Mouse (Mus musculus): ENCODE results near the gene Cenpo. TPM values are rescaled to one million over a fixed set of nuclear protein-coding genes. Genes with fewer than 3 reads are reported as not detected.
A peak's percentile ranks its signal among the peaks of the same experiment; 100 is the strongest.
"Not testable (repeated sequence)": the region's sequence is repeated elsewhere in the genome, so short reads cannot be mapped to it uniquely, and the experiment has no call there.

Gene Cenpo
- 17.9 and 20.3 TPM in 2 replicates for polyA plus RNA-seq (2016; fragmentation: Nextera tagmentation; extraction: Ambion mirVana)

GRCm38 (mm10) chr12:4233572-4234508 is at the start of gene Cenpo, which contains the start of gene Ptrhd1:
Gene Cenpo (minus strand): TSS chr12:4234294.
Gene Ptrhd1 (plus strand): TSS chr12:4234027.
- ATAC-seq (ENCODE audit: insufficient number of reproducible peaks, insufficient read depth, low FRiP score, low TSS enrichment, low read depth), result peak; percentile 99
- Histone ChIP-seq H3K9me3 (no peaks in the 10 kb centered on the region), H3K27ac (peak within 1 kb of the TSS; percentile 92), H3K36me3 (peaks cover 26% of the 10 kb centered on the region), H3K4me1 (replicated peaks) (peaks cover 9% of the 10 kb centered on the region; the same call in 1 of the 2 replicates), H3K27me3 (no peaks in the 10 kb centered on the region), H3K9ac (replicated peaks) (peak within 1 kb of the TSS; percentile 66), H3K4me2 (peak within 1 kb of the TSS; percentile 72), H3K4me3 (replicated peaks) (peak within 1 kb of the TSS; percentile 68)
- WGBS, result under 1% methylated on average over 50 of the region's 50 CpGs

- no peak overlapping the region for H3K27ac ChIP-seq
- no peak overlapping the region for H3K9ac ChIP-seq (replicated peaks)
- no peak overlapping the region for H3K4me3 ChIP-seq (replicated peaks)
- no peak for ATAC-seq (ENCODE audit: insufficient number of reproducible peaks, insufficient read depth, low FRiP score, low TSS enrichment, low read depth)
- peaks cover 7% of the 10 kb centered on the region for H3K36me3 ChIP-seq
- H3K4me2 ChIP-seq, result no peak overlapping the region
- no peaks in the 10 kb centered on the region for H3K27me3 ChIP-seq
- H3K4me1 ChIP-seq (replicated peaks), result no peaks in the 10 kb centered on the region; the same call in 1 of the 2 replicates
- no peaks in the 10 kb centered on the region for H3K9me3 ChIP-seq
- WGBS, result 93% methylated on average over 3 of the region's 3 CpGs
These were observed 45.8 kb upstream of the Cenpo start for GRCm38 (mm10) chr12:4279878-4280277.

- no peaks in the 10 kb centered on the region for H3K27me3 ChIP-seq
- no peak overlapping the region for H3K27ac ChIP-seq
- WGBS, result 90% methylated on average over 3 of the region's 3 CpGs
- no peak overlapping the region for H3K4me2 ChIP-seq
- peaks cover 13% of the 10 kb centered on the region for H3K36me3 ChIP-seq
- no peaks in the 10 kb centered on the region for H3K9me3 ChIP-seq
- no peak overlapping the region for H3K4me3 ChIP-seq (replicated peaks)
- no peak for ATAC-seq (ENCODE audit: insufficient number of reproducible peaks, insufficient read depth, low FRiP score, low TSS enrichment, low read depth)
- no peaks in the 10 kb centered on the region; the same call in 1 of the 2 replicates for H3K4me1 ChIP-seq (replicated peaks)
- H3K9ac ChIP-seq (replicated peaks), result no peak overlapping the region
These were observed 45.1 kb upstream of the Cenpo start for GRCm38 (mm10) chr12:4278978-4279755.

GRCm38 (mm10) chr12:4271078-4271477 is 37.0 kb upstream of the Cenpo start:
- no peak overlapping the region for H3K27ac ChIP-seq
- no peak overlapping the region for H3K9ac ChIP-seq (replicated peaks)
- no peak overlapping the region for H3K4me2 ChIP-seq
- no peak for ATAC-seq (ENCODE audit: insufficient number of reproducible peaks, insufficient read depth, low FRiP score, low TSS enrichment, low read depth)
- no peak overlapping the region for H3K4me3 ChIP-seq (replicated peaks)
- no peaks in the 10 kb centered on the region for H3K4me1 ChIP-seq (replicated peaks)
- peaks cover 59% of the 10 kb centered on the region for H3K36me3 ChIP-seq
- no peaks in the 10 kb centered on the region for H3K27me3 ChIP-seq
- 94% methylated on average over 6 of the region's 6 CpGs for WGBS
- no peaks in the 10 kb centered on the region for H3K9me3 ChIP-seq

GRCm38 (mm10) chr12:4267765-4268164 is 33.7 kb upstream of the Cenpo start:
- Histone ChIP-seq H3K27ac (no peak overlapping the region), H3K36me3 (peaks cover 52% of the 10 kb centered on the region), H3K4me3 (replicated peaks) (no peak overlapping the region), H3K9ac (replicated peaks) (no peak overlapping the region), H3K27me3 (no peaks in the 10 kb centered on the region), H3K9me3 (no peaks in the 10 kb centered on the region), H3K4me2 (no peak overlapping the region), H3K4me1 (replicated peaks) (no peaks in the 10 kb centered on the region)
- ATAC-seq (ENCODE audit: insufficient number of reproducible peaks, insufficient read depth, low FRiP score, low TSS enrichment, low read depth), result no peak
- WGBS, result 91% methylated on average over 4 of the region's 4 CpGs

- 87% methylated on average over 16 of the region's 16 CpGs for WGBS
- Histone ChIP-seq H3K4me1 (replicated peaks) (no peaks in the 10 kb centered on the region), H3K36me3 (peaks cover 28% of the 10 kb centered on the region), H3K9ac (replicated peaks) (no peak overlapping the region), H3K27ac (no peak overlapping the region), H3K9me3 (no peaks in the 10 kb centered on the region), H3K4me2 (no peak overlapping the region), H3K27me3 (no peaks in the 10 kb centered on the region), H3K4me3 (replicated peaks) (no peak overlapping the region)
- no peak for ATAC-seq (ENCODE audit: insufficient number of reproducible peaks, insufficient read depth, low FRiP score, low TSS enrichment, low read depth)
These were observed 18.9 kb upstream of the Cenpo start for GRCm38 (mm10) chr12:4252742-4253655.

GRCm38 (mm10) chr12:4249786-4250185 is 15.7 kb upstream of the Cenpo start:
- WGBS, result 86% methylated on average over 6 of the region's 6 CpGs
- H3K9me3 ChIP-seq, result no peaks in the 10 kb centered on the region
- ATAC-seq (ENCODE audit: insufficient number of reproducible peaks, insufficient read depth, low FRiP score, low TSS enrichment, low read depth), result no peak

GRCm38 (mm10) chr12:4245742-4246141 is 11.6 kb upstream of the Cenpo start:
- ATAC-seq (ENCODE audit: insufficient number of reproducible peaks, insufficient read depth, low FRiP score, low TSS enrichment, low read depth), result no peak
- no peaks in the 10 kb centered on the region for H3K9me3 ChIP-seq
- no peak overlapping the region for H3K27ac ChIP-seq
- H3K4me3 ChIP-seq (replicated peaks), result no peak overlapping the region
- H3K4me2 ChIP-seq, result no peak overlapping the region
- H3K27me3 ChIP-seq, result no peaks in the 10 kb centered on the region
- 81% methylated on average over 10 of the region's 10 CpGs for WGBS
- no peaks in the 10 kb centered on the region for H3K4me1 ChIP-seq (replicated peaks)
- 0 out of 2 replicates have a peak overlapping the region, but pooled peaks have one; percentile 27 for H3K9ac ChIP-seq (replicated peaks)
- H3K36me3 ChIP-seq, result peaks cover 10% of the 10 kb centered on the region; the same call in 1 of the 2 replicates

More at GRCm38 (mm10) chr12:4249786-4250185, 15.7 kb upstream of the Cenpo start:
- no peak overlapping the region for H3K9ac ChIP-seq (replicated peaks)
- H3K27ac ChIP-seq, result no peak overlapping the region
- H3K27me3 ChIP-seq, result no peaks in the 10 kb centered on the region
- no peaks in the 10 kb centered on the region for H3K4me1 ChIP-seq (replicated peaks)
- no peak overlapping the region for H3K4me3 ChIP-seq (replicated peaks)
- no peak overlapping the region for H3K4me2 ChIP-seq
- H3K36me3 ChIP-seq, result peaks cover 32% of the 10 kb centered on the region

GRCm38 (mm10) chr12:4243805-4244204 is 9.7 kb upstream of the Cenpo start:
- 87% methylated on average over 2 of the region's 2 CpGs for WGBS
- no peak overlapping the region for H3K4me3 ChIP-seq (replicated peaks)
- no peak for ATAC-seq (ENCODE audit: insufficient number of reproducible peaks, insufficient read depth, low FRiP score, low TSS enrichment, low read depth)
- no peaks in the 10 kb centered on the region for H3K27me3 ChIP-seq
- no peaks in the 10 kb centered on the region for H3K9me3 ChIP-seq
- no peak overlapping the region for H3K9ac ChIP-seq (replicated peaks)
- H3K36me3 ChIP-seq, result peaks cover 5% of the 10 kb centered on the region; the same call in 1 of the 2 replicates
- H3K27ac ChIP-seq, result no peak overlapping the region
- no peaks in the 10 kb centered on the region for H3K4me1 ChIP-seq (replicated peaks)
- H3K4me2 ChIP-seq, result no peak overlapping the region

- H3K9me3 ChIP-seq; H3K4me1 ChIP-seq (replicated peaks); H3K36me3 ChIP-seq; H3K4me3 ChIP-seq (replicated peaks); H3K27ac ChIP-seq; H3K4me2 ChIP-seq; H3K9ac ChIP-seq (replicated peaks); H3K27me3 ChIP-seq; ATAC-seq (ENCODE audit: insufficient number of reproducible peaks, insufficient read depth, low FRiP score, low TSS enrichment, low read depth): not testable (repeated sequence)
- 79% methylated on average over 8 of the region's 8 CpGs for WGBS
These were observed 6.2 kb upstream of the Cenpo start for GRCm38 (mm10) chr12:4240281-4240680.

Data from limb, embryonic 12.5 days (tissue).